ENCODE assay signal across 15 mouse cellular contexts in genomic region chr13:18125226-18126000, GRCm38 (mm10).
DNase-seq lines count a peak whose midpoint lies in the region; ATAC-seq and TF ChIP-seq lines count a peak whose summit lies in the region.
"Had no signal": no experiment of that assay in that cellular context is flagged by ENCODE, and none has a peak within 500 bp of the region (broad histone marks: within the 10 kb centered on the region; RNA-seq: fewer than 3 reads in every experiment).

No protein-coding gene starts in this region.

- ATAC-seq in forebrain, embryonic 16.5 days, result peak; percentile 92
- ATAC-seq: intestine, postnatal 0 days had no signal

- no peak overlapping the region for H3K4me2 ChIP-seq in forebrain, embryonic 16.5 days (ENCODE audit: low read length)
- H3K4me2 ChIP-seq: limb, embryonic 15.5 days had no signal

- H3K4me1 ChIP-seq in forebrain, embryonic 16.5 days (replicated peaks; ENCODE audit: control insufficient read depth, insufficient read depth, low read length), result peaks cover 25% of the 10 kb centered on the region
- H3K4me1 ChIP-seq: megakaryocyte, embryonic 14.5 days had no signal

- no peak for TF ChIP-seq CTCF in brain, embryonic 14.5 days (IDR thresholded peaks at IDR 0.05; ENCODE audit: borderline replicate concordance, extremely low read depth, insufficient read depth, insufficient read length)

- WGBS in forebrain, embryonic 16.5 days, result 72% methylated on average over 15 of the region's 15 CpGs

- H3K27ac ChIP-seq in forebrain, embryonic 16.5 days (ENCODE audit: low read length), result peak overlapping the region; percentile 37
- H3K27ac ChIP-seq: heart, adult 2 months; limb, embryonic 15.5 days had no signal

- no peaks in the 10 kb centered on the region for H3K27me3 ChIP-seq in forebrain, embryonic 16.5 days (replicated peaks; ENCODE audit: control insufficient read depth, insufficient read depth, low read length)
- H3K27me3 ChIP-seq: limb, embryonic 15.5 days had no signal

- no peaks in the 10 kb centered on the region for H3K9me3 ChIP-seq in forebrain, embryonic 16.5 days (ENCODE audit: control insufficient read depth, low read length)
- H3K9me3 ChIP-seq: limb, embryonic 15.5 days; megakaryocyte, embryonic 14.5 days had no signal

- TF ChIP-seq POLR2A in brain, embryonic 14.5 days (IDR thresholded peaks at IDR 0.05; ENCODE audit: borderline replicate concordance, extremely low read depth, insufficient read depth, insufficient read length, poor library complexity, severe bottlenecking), result no peak

- peak; percentile 78 to 87 for DNase-seq in cerebellum, postnatal 10 days
- DNase-seq in cerebellum, adult 18-20 months, result no peak
- DNase-seq in layer of hippocampus, postnatal 14 days (ENCODE audit: low spot score in 2 of 2), result peak; percentile 60 to 80
- DNase-seq in layer of hippocampus, adult 8-10 months (ENCODE audit: low spot score in 2 of 2), result no peak
- peak; percentile 80 for DNase-seq in brain, embryonic 14.5 days (ENCODE audit: low read depth)
- DNase-seq in adipocyte (ENCODE audit: low spot score), result no peak
- DNase-seq in adrenal gland, postnatal 25 days, result no peak
- DNase-seq: cerebellum, adult 9-10 months; heart, adult 2 months; heart, postnatal 36 days; thymus, adult 2 months had no signal

- 0 out of 2 replicates have a peak overlapping the region, but pooled peaks have one; percentile 6 for H3K9ac ChIP-seq in forebrain, embryonic 16.5 days (replicated peaks; ENCODE audit: low read depth, low read length)
- H3K9ac ChIP-seq: limb, embryonic 15.5 days had no signal

- H3K36me3 ChIP-seq in forebrain, embryonic 16.5 days (ENCODE audit: control insufficient read depth, insufficient read depth), result no peaks in the 10 kb centered on the region
- H3K36me3 ChIP-seq: limb, embryonic 15.5 days had no signal

- no peak overlapping the region for H3K4me3 ChIP-seq in forebrain, embryonic 16.5 days (replicated peaks; ENCODE audit: low read length)
- H3K4me3 ChIP-seq: heart, adult 2 months; limb, embryonic 15.5 days; megakaryocyte, embryonic 14.5 days had no signal

Comparison
In these comparisons a context has a peak if more than half of its experiments do, and no peak if none do; other contexts are left out.
1. DNase-seq: peak in cerebellum, postnatal 10 days (2 of 2), layer of hippocampus, postnatal 14 days (2 of 2) and brain, embryonic 14.5 days (single experiment); none in cerebellum, adult 18-20 months (0 of 2), layer of hippocampus, adult 8-10 months (0 of 2), adipocyte (single experiment) and adrenal gland, postnatal 25 days (single experiment).